Mouse (Mus musculus) lung, postnatal 0 days (tissue): ENCODE measurements around the gene Kazn.

ENCODE experiments used
- CTCF ChIP-seq: IDR thresholded peaks from 2 replicates; pipeline ENCODE4 v1.5.1; 2016; ENCODE audit warnings: antibody characterized with exemption, mild to moderate bottlenecking
- EP300 ChIP-seq: IDR thresholded peaks from 2 replicates; pipeline ENCODE4 v1.6.1; 2016; ENCODE audit warnings: antibody characterized with exemption, mild to moderate bottlenecking, control low read depth

- TF ChIP-seq CTCF: no peak
- TF ChIP-seq EP300: no peak
Measured at GRCm38 (mm10) chr4:142214532-142214931, 24.7 kb downstream of the Kazn start.
